Comparison of ENCODE assay signal across 10 mouse cellular contexts in genomic region chr5:124185706-124186464, GRCm38 (mm10).
DNase-seq lines count a peak whose midpoint lies in the region; ATAC-seq and TF ChIP-seq lines count a peak whose summit lies in the region.
"Had no signal": no experiment of that assay in that cellular context is flagged by ENCODE, and none has a peak within 500 bp of the region (broad histone marks: within the 10 kb centered on the region; RNA-seq: fewer than 3 reads in every experiment).

No protein-coding gene starts in this region.

- H3K9me3 ChIP-seq in lung, embryonic 14.5 days (ENCODE audit: low read depth, low read length): no peaks in the 10 kb centered on the region
- H3K9me3 ChIP-seq in forebrain, embryonic 13.5 days (replicated peaks): no peaks in the 10 kb centered on the region
- H3K9me3 ChIP-seq in limb, embryonic 15.5 days: no peaks in the 10 kb centered on the region
- H3K9me3 ChIP-seq: lung, embryonic 15.5 days had no signal

- TF ChIP-seq CTCF in lung, embryonic 14.5 days (IDR thresholded peaks at IDR 0.05; ENCODE audit: low read depth): no peak

- H3K4me2 ChIP-seq in lung, embryonic 14.5 days: no peak overlapping the region
- peak overlapping the region; percentile 70 for H3K4me2 ChIP-seq in forebrain, embryonic 13.5 days
- peak overlapping the region; percentile 44; the same call in 1 of the 2 replicates for H3K4me2 ChIP-seq in limb, embryonic 15.5 days
- H3K4me2 ChIP-seq: lung, embryonic 15.5 days had no signal

- 69% methylated on average over 15 of the region's 15 CpGs for WGBS in lung, embryonic 14.5 days
- 40% methylated on average over 15 of the region's 15 CpGs for WGBS in forebrain, embryonic 13.5 days
- 67% methylated on average over 15 of the region's 15 CpGs for WGBS in limb, embryonic 15.5 days

- no peak overlapping the region for H3K9ac ChIP-seq in lung, embryonic 14.5 days
- peak overlapping the region; percentile 65 for H3K9ac ChIP-seq in forebrain, embryonic 13.5 days
- no peak overlapping the region for H3K9ac ChIP-seq in limb, embryonic 15.5 days
- H3K9ac ChIP-seq: lung, embryonic 15.5 days had no signal

- no peak overlapping the region for H3K4me3 ChIP-seq in lung, embryonic 14.5 days (ENCODE audit: low read depth, low read length)
- peak overlapping the region; percentile 40 for H3K4me3 ChIP-seq in forebrain, embryonic 13.5 days
- no peak overlapping the region; the same call in 1 of the 2 replicates for H3K4me3 ChIP-seq in limb, embryonic 15.5 days
- H3K4me3 ChIP-seq: lung, embryonic 15.5 days had no signal

- H3K27me3 ChIP-seq in lung, embryonic 14.5 days (ENCODE audit: insufficient read depth, low read length): no peaks in the 10 kb centered on the region
- no peaks in the 10 kb centered on the region for H3K27me3 ChIP-seq in forebrain, embryonic 13.5 days
- H3K27me3 ChIP-seq in limb, embryonic 15.5 days: no peaks in the 10 kb centered on the region
- H3K27me3 ChIP-seq: lung, embryonic 15.5 days had no signal

- DNase-seq in lung, embryonic 14.5 days: no peak
- DNase-seq in lung, postnatal 4 days: no peak
- peak; percentile 81 for DNase-seq in thymus, postnatal 25 days
- DNase-seq in lung, postnatal 10 days: no peak
- no peak for DNase-seq in urinary bladder, adult 18-20 months (ENCODE audit: low spot score in 2 of 2)
- DNase-seq: kidney, postnatal 10 days had no signal

- peak overlapping the region; percentile 33; the same call in 1 of the 2 replicates for H3K27ac ChIP-seq in lung, embryonic 14.5 days (ENCODE audit: low read depth)
- peak overlapping the region; percentile 92 for H3K27ac ChIP-seq in forebrain, embryonic 13.5 days
- peak overlapping the region; percentile 59; the same call in 1 of the 2 replicates for H3K27ac ChIP-seq in limb, embryonic 15.5 days

- peaks cover 18% of the 10 kb centered on the region for H3K4me1 ChIP-seq in lung, embryonic 14.5 days (ENCODE audit: insufficient read depth)
- peaks cover 65% of the 10 kb centered on the region for H3K4me1 ChIP-seq in forebrain, embryonic 13.5 days
- peaks cover 59% of the 10 kb centered on the region for H3K4me1 ChIP-seq in limb, embryonic 15.5 days

- ATAC-seq in lung, embryonic 14.5 days (ENCODE audit: insufficient read depth): no peak
- no peak for ATAC-seq in forebrain, embryonic 13.5 days
- ATAC-seq in limb, embryonic 15.5 days (ENCODE audit: insufficient number of reproducible peaks, low FRiP score, low TSS enrichment, low read depth): no peak
- no peak for ATAC-seq in cerebellum, adult (ENCODE audit: insufficient number of reproducible peaks, low FRiP score, low TSS enrichment)

- no peaks in the 10 kb centered on the region for H3K36me3 ChIP-seq in lung, embryonic 14.5 days (ENCODE audit: insufficient read depth)
- H3K36me3 ChIP-seq in forebrain, embryonic 13.5 days (ENCODE audit: poor library complexity, severe bottlenecking): no peaks in the 10 kb centered on the region
- H3K36me3 ChIP-seq in limb, embryonic 15.5 days: no peaks in the 10 kb centered on the region
- H3K36me3 ChIP-seq: lung, embryonic 15.5 days had no signal

Comparison
In these comparisons a context has a peak if more than half of its experiments do, and no peak if none do; other contexts are left out.
1. H3K27ac ChIP-seq: peak in every context shown above with its lines; median percentile 92 in forebrain, embryonic 13.5 days; 59 in limb, embryonic 15.5 days; 33 in lung, embryonic 14.5 days.